Mouse (Mus musculus): ENCODE results near the gene Nhlrc4.

- TF ChIP-seq TAL1 (IDR thresholded peaks at IDR 0.05; ENCODE audit: low read length) (no peak), GATA1 (IDR thresholded peaks at IDR 0.05; ENCODE audit: low read length) (no peak)
Observed at GRCm38 (mm10) chr17:25907640-25908039, 37.1 kb downstream of the Nhlrc4 start.
